Mouse (Mus musculus) c-Kit-negative CD71-positive TER-119-positive erythroid progenitor cells, embryonic 14.5 days (primary cell): ENCODE results near the gene C87499.

Experiments
- DNase-seq: peaks from one replicate; pipeline ENCODE4 v3.0.0-alpha.2; 2013; ENCODE audit warnings: low read depth, low spot score

Gene C87499

DNA sequence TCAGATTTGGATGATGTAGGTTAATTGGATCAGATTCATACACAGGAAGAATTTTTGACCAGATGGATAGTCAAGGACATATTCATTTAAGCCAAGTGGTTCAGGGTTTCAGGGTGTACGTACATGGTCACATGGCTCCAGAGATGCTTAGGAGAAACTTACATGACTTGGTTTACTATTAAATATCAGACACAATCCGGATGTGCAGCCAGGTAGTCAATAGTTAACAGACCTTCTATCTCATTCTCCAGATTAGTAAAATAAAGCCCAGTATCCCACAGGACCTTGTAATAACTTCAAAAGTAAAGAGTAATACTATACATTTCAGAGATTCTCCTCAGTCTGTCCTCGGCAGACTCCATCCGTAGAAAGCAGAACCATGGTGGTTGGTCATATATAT lies at the start of gene C87499:
TSS of gene C87499 (minus strand) at position 101 of the 400 bp plus-strand sequence.
- no peak for DNase-seq

DNA sequence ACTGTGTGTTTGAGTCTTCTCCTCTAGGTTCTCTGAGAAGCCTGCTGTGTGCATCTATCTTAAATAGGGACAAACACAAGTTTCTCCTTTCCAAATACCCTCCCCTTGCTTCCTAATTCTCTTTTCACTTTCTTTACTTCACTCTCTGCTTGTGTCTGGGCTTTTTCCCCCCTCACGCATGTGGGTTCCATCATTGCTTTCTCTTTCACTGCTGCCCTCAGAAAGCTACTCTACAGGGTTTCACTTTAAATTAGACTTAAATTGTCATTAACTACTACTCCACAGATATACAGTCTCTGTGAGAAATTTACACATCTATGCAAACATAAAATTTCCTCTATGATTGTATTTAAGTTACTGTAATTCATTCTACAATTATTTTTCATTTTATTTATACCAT lies 49.6 kb upstream of the C87499 start, which contains the start of gene Ifna2:
TSS of gene Ifna2 (minus strand) at position 101 of the 400 bp plus-strand sequence.
- DNase-seq: no peak

DNA sequence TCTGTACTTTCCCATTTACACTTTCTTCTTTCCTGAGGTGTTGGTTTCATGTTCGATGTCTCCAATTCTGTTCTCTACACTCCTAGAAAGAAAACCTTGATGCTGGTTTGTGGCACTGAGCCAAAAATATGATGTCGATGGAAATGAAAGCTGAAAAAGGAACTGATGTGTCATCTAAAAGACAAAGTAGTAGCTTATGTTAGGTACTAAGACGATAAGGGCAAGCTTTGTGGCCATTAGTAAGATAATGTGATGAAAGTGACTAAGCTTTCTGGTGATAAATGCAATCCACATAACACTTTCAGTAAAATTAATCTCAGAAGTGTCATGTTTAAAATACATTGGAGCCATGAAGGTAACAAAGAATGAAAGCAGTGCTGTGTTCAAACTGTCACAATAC lies 47.1 kb upstream of the C87499 start:
- DNase-seq: no peak

DNA sequence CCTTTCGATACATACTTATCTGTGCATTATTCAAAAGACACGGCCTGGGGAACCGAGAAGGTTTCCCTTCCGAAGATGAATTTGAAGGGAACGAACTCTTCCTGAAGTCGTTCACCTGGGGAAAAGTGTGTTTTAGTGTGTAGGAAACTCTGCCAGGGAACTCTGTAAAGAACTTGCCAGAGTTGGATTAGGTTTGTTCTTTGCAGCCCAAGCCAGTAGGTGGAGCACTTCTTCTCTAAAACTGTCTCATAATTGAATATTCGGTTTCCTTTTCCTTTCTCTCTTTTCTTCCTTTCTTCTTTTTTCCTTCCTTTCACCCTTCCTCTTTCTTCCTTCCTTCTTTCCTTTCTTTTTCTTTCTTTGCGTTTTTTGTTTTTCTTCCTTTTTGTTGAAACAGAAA lies 46.2 kb upstream of the C87499 start:
- no peak for DNase-seq

DNA sequence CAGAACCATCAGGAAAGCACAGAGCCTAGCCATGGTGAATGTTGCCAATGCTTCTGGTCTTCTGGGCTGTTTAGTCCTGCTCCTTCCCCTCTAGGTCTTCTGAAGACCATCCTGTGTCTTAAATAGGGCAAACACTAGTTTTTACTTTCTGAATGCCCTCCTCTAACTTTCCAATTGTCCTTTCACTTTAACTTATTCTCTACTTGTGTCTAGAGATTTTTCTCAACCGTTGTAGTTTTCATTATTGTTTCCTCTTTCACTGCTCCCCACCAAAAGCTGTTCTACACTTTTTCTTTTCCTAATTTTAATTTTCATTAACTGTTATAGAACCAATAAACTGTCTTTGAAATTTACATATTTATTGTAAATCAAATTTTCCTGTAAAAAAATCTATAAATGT lies 42.6 kb upstream of the C87499 start, which contains the start of gene Ifna16:
TSS of gene Ifna16 (minus strand) at position 101 of the 400 bp plus-strand sequence.
- DNase-seq: no peak

DNA sequence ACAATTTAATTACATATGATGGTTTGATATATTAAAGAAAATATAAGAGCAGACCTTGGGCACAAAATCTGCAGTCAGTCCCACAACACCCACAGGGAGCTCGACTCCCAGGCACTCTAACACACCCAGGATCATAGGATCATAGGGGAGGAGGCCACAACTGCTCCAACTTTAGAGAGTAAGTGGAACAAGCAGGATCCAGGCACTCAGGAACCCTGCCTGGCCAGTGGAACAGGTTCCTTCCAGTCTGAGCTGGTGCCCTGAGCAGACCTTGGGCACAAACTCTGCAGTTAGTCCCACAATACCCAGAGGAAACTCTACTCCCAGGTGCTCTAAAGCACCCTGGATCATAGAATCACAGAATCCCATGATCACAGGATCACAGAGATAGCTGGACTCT lies 21.2 kb upstream of the C87499 start:
- no peak for DNase-seq

DNA sequence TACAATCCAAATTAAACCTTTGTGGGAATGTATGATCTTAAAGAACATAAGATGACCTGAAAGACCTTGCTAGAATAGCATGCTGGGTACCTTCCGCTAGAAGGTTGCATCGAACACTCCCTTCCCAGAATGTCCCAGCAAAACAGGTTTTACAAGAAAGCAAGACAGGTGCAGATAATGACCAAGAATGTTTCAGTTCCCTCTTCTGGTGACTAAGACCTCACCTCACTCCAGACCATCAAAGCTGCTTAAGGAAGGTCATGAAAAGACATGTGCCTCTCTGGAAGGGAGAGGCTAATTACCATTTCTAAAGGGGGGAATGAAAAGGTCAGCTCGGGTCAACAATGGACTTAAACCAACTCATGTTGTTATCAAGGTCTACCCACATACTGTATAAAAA lies 19.4 kb upstream of the C87499 start:
- DNase-seq: no peak

DNA sequence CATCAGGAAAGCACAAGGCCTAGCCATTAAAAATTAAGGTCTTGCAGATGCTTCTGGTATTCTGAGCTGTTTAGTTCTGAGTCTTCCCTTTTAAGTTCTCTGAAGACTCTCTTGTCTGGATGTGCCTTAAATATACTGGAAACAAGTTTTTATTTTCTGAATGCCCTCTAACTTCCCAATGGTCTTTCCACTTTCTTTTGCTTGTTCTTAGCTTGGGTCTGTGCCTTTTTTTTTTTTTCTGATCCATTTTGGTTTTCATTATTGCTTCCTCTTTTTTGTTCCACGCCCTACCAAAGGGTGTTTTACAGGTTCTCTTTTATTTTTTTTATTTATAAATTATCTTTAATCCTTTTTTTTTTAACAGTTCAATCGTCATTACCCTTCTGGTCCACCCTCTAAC lies 10.1 kb upstream of the C87499 start, which contains the start of gene Ifna13:
TSS of gene Ifna13 (minus strand) at position 101 of the 400 bp plus-strand sequence.
- no peak for DNase-seq

DNA sequence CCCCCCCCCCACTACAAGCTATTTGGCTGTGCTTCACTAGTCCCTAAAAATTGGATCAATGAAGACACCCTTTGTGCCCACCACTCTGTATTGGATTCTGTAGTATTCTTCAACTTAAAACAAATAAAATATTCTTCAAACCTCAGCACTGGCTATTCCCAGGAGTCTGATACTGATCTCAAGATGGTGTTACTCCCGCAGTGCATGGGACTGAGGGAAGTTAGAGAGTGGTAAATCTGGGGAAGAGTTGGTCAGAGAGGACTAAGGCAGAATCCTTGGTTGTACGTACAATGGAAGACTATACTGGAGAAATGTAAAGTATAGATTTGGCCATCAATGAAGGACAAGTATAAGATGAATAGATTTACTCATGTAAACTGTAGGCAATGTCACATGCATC lies 8.3 kb upstream of the C87499 start:
- no peak for DNase-seq

DNA sequence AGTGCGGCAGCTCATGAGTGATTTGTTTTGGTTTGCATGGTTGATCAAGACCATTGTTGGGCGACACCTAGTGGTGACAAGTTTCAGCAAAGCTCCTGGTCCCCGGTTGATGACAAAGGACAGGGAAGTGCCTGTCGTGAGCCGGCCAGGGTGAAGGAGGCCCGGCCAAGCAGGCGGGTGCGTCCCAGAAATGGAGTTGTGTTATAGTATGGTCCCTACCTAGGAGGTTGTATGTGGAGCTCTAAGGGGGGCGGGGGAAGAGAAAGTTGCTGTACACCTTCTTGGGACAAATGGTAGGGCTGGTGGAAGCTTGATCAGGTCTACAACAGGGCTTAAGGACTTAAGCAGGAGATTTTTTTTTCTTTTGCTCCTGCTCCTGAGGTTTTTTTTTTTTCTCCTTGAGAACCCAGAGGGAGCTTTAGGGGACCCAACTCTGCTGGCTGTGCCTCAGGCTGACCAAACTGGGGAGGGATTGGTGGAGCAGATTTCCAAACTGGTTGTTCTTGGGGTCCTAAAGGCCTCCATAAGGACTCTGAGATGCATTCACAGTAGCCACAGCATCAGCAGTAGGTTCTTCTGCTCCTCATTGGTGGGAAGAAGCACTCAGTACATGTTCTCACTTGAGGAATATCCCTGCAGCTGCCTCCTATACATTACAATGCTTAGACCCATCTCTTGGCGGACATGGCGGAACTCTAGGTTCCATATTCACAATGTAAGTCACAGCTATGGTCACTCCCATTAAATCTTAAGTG lies 7.0 kb upstream of the C87499 start:
- peak; percentile 100 for DNase-seq

DNA sequence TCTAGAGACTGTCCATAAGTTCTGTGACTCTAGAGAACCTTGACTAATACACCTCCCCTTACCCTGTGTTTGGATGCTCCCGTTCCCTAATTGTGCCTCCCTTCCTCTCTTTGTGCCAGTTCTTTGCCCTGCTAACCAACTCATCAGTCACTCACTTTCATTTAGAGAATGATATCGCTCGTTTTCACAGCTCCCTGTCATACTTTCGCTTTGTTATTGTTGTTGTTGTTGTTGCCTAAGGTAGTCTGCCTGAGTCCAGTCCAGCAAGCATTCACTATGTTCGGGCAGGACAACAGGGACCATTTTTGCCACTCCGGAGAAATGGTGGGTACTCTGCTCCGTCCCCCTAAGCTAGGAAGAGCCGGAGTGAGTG lies 6.5 kb upstream of the C87499 start:
- DNase-seq: no peak

DNA sequence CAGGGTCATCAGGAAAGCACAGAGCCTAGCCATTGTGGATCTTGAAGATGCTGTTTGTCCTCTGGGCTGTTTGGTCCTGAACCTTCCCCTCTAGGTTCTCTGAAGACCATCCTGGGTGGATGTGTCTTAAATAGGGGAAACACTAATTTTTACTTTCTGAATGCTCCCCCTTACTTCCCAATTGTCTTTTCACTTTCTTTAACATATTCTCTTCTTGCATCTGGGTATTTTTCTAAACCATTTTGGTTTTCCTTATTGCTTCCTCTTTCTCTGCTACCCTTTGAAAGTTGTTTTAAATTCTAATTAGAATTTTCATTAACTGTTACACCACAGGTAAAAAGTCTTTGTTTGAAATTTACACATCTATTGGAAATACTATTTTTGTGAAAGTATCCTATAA lies 30.9 kb downstream of the C87499 start, which contains the start of gene Ifna12:
TSS of gene Ifna12 (minus strand) at position 101 of the 400 bp plus-strand sequence.
- DNase-seq: no peak

DNA sequence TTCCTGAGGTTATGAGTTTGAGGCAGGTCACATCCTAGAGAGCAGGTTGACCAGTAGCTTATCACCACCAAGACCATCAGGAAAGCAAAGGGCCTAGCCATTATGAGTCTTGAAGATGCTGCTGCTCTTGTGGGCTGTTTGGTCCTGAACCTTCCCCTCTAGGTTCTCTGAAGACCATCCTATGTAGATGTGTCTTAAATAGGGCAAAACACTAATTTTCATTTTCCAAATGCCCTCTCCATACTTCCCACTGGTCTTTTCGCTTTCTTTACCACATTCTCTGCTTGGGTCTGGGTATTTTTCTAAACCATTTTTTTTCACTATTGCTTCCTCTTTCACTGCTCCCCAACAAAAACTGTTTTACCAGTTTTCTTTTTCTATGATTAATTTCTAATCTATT lies 41.9 kb downstream of the C87499 start, which contains the start of gene Ifna9:
TSS of gene Ifna9 (minus strand) at position 101 of the 400 bp plus-strand sequence.
- no peak for DNase-seq
